Mouse (Mus musculus): ENCODE data around the gene As3mt.

As3mt gene

DNA sequence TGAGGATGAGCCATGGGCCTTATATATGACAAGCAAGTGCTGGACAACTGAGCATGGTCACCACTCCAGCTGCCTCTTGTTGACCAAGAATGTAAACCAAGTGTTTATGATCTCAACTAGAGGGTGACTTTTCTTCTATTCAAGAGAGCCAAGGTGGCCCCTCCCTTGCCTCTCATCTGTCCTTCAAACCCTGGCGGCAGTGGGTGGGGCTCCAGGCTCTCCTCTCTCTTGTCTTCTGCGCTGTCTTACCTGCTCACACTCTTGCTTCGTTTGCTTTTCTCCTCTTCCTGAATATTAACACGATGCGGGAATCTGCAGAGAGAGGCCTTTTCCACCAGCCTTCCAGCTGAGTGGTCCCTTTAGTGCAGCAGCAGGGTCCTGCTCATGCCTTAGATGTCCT is 76.8 kb downstream of the As3mt start:
- no peak for DNase-seq (ENCODE audit: low read depth, low spot score)

DNA sequence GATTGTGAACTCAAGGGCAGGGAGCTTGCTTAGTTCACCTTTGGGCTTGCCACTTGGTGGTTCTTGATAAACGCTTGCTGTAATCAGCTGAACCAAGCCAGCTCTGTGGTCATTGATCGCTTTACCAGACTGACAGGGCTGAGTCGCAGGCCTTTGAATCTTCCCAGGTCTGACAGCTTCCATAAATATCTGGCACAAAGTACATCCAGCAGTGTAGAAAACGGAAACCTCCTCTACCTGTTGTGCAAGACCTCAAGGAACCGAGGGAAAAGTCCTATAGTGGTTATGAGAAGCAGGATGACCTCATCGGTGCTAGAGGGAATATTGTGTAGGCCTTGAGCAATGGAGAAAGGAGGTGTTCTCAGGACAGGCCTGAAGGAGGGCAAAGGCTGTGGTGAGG is 77.2 kb downstream of the As3mt start:
- DNase-seq (ENCODE audit: low read depth, low spot score): no peak

GRCm38 (mm10) chr19:46785633-46786032 is 78.4 kb downstream of the As3mt start:
- DNase-seq (ENCODE audit: low read depth, low spot score): peak; percentile 61

DNA sequence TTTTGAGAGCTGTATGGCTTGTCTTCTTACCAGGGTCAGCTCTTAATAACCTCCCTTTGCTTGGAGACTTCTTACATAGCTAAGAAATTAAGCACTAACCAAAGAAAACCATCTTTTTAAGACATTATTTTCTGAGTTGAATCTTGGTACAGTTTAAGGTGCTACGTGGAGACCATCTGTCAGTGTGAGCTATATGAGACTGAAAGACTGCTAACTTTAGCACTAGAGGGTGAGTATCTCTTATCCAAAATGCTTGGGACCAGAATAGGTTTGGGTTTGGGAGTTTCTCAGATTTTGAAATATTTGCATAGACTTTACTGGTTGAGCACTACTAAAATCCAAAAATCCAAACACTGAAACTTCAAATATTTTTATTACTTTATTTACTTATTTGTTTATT is 82.5 kb downstream of the As3mt start:
- peak; percentile 74 for DNase-seq (ENCODE audit: low read depth, low spot score)
